Mouse (Mus musculus) CH12.LX (cell line): ENCODE measurements around the gene Slco1a4. TPM values are rescaled to one million over a fixed set of nuclear protein-coding genes. Genes with fewer than 3 reads are reported as not detected.
"Not testable (repeated sequence)": the region's sequence is repeated elsewhere in the genome, so short reads cannot be mapped to it uniquely, and the experiment has no call there.

Source experiments
- DNase-seq: peaks from one replicate; pipeline ENCODE4 v3.0.0-alpha.2; 2013; ENCODE audit errors: extremely low read depth
- H3K27ac ChIP-seq: 2 replicates; pipeline ENCODE4 v1.5.1; 2012; ENCODE audit warnings: low read depth, mild to moderate bottlenecking, control low read depth, moderate library complexity; ENCODE audit not compliant: insufficient read depth
- H3K27me3 ChIP-seq: replicated peaks from 2 replicates; pipeline ENCODE3; 2012; ENCODE audit warnings: inconsistent platforms
- H3K36me3 ChIP-seq, 2 experiments: replicated peaks in 1 of 2; 2 replicates each; pipeline versions ENCODE3 to v1.6.1; 2012; ENCODE audit warnings: inconsistent platforms in 1 of 2, low read length in 1 of 2, mild to moderate bottlenecking in 1 of 2, mixed read lengths in 1 of 2, moderate library complexity in 1 of 2; ENCODE audit not compliant: control insufficient read depth in 1 of 2, insufficient read depth in 1 of 2
- H3K4me1 ChIP-seq, 2 experiments: 2 replicates each; pipeline ENCODE4 v1.6.1; 2012; ENCODE audit warnings: inconsistent platforms in 1 of 2, moderate library complexity in 1 of 2; ENCODE audit not compliant: insufficient read depth in 2 of 2, control insufficient read depth in 1 of 2
- H3K4me2 ChIP-seq: 2 replicates; pipeline ENCODE4 v1.6.1; 2012; ENCODE audit warnings: low read depth, mild to moderate bottlenecking, control low read depth; ENCODE audit not compliant: poor library complexity, insufficient read depth, severe bottlenecking
- H3K4me3 ChIP-seq, 3 experiments: fragments of 150-350 bp in 1 of 3; sonication (generic) in 1 of 3; replicated peaks in 1 of 3; 2 replicates each; pipeline versions ENCODE3 to v1.5.1; 2011 to 2012; ENCODE audit warnings: low read depth in 2 of 3, low read length in 2 of 3, mild to moderate bottlenecking in 2 of 3, moderate library complexity in 2 of 3, control low read depth in 1 of 3, improper control_type of control experiment in 1 of 3, inconsistent platforms in 1 of 3, mixed read lengths in 1 of 3; ENCODE audit not compliant: poor library complexity in 1 of 3
- H3K79me2 ChIP-seq: replicated peaks from 2 replicates; pipeline ENCODE4 v1.6.1; 2012; ENCODE audit warnings: mild to moderate bottlenecking, moderate library complexity; ENCODE audit not compliant: control insufficient read depth, poor library complexity, insufficient read depth, severe bottlenecking; ENCODE audit errors: extremely low read depth
- H3K9ac ChIP-seq: 2 replicates; pipeline ENCODE4 v1.6.1; 2012; ENCODE audit warnings: low read depth, mild to moderate bottlenecking, control low read depth, moderate library complexity; ENCODE audit not compliant: insufficient read depth
- H3K9me3 ChIP-seq: replicated peaks from 2 replicates; pipeline ENCODE3; 2012; ENCODE audit warnings: low read length, inconsistent platforms, mixed read lengths
- CHD1 ChIP-seq: IDR thresholded peaks from 2 replicates; pipeline ENCODE4 v1.6.1; 2012; ENCODE audit warnings: low read depth, low read length, improper control_type of control experiment, inconsistent platforms
- CTCF ChIP-seq, 2 experiments: IDR thresholded peaks in 1 of 2; conservative IDR thresholded peaks in 1 of 2; 2 replicates each; pipeline ENCODE4 v1.5.1; 2011 to 2012; ENCODE audit warnings: low read depth in 2 of 2, low read length in 2 of 2, improper control_type of control experiment in 1 of 2, inconsistent platforms in 1 of 2, mild to moderate bottlenecking in 1 of 2, moderate library complexity in 1 of 2
- EP300 ChIP-seq: IDR thresholded peaks from 2 replicates; pipeline ENCODE4 v1.6.1; 2011; ENCODE audit warnings: low read length, improper control_type of control experiment
- IRF4 ChIP-seq: IDR thresholded peaks from 2 replicates; pipeline ENCODE4 v1.6.1; 2014; ENCODE audit warnings: low read depth, mild to moderate bottlenecking, inconsistent platforms, low read length, improper control_type of control experiment
- JUN ChIP-seq: IDR thresholded peaks from 2 replicates; pipeline ENCODE4 v1.6.1; 2011; ENCODE audit warnings: low read depth, mild to moderate bottlenecking, low read length, improper control_type of control experiment, moderate library complexity; ENCODE audit not compliant: insufficient read depth
- MXI1 ChIP-seq: IDR thresholded peaks from 2 replicates; pipeline ENCODE4 v1.6.1; 2011; ENCODE audit warnings: mild to moderate bottlenecking, low read depth, low read length, improper control_type of control experiment
- NELFE ChIP-seq: IDR thresholded peaks from 2 replicates; pipeline ENCODE4 v1.6.1; 2011; ENCODE audit warnings: low read depth, low read length, improper control_type of control experiment
- NRF1 ChIP-seq: IDR thresholded peaks from 2 replicates; pipeline ENCODE4 v1.6.1; 2014; ENCODE audit warnings: low read depth, mild to moderate bottlenecking, inconsistent platforms, low read length, improper control_type of control experiment, moderate library complexity
- POLR2A ChIP-seq: IDR thresholded peaks from 2 replicates; pipeline ENCODE4 v1.6.1; 2011; ENCODE audit warnings: low read depth, mild to moderate bottlenecking, improper control_type of control experiment, low read length
- POLR2AphosphoS2 ChIP-seq: IDR thresholded peaks from 2 replicates; pipeline ENCODE4 v1.6.1; 2011; ENCODE audit warnings: low read depth, low read length, improper control_type of control experiment
- RAD21 ChIP-seq: IDR thresholded peaks from 2 replicates; pipeline ENCODE4 v1.6.1; 2011; ENCODE audit warnings: low read depth, mild to moderate bottlenecking, low read length, improper control_type of control experiment, moderate library complexity
- SMC3 ChIP-seq: IDR thresholded peaks from 2 replicates; pipeline ENCODE4 v1.6.1; 2011; ENCODE audit warnings: low read depth, low read length, improper control_type of control experiment
- TCF12 ChIP-seq: IDR thresholded peaks from 2 replicates; pipeline ENCODE4 v1.6.1; 2014; ENCODE audit warnings: low read depth, mild to moderate bottlenecking, inconsistent platforms, low read length, improper control_type of control experiment
- UBTF ChIP-seq: IDR thresholded peaks from 2 replicates; pipeline ENCODE4 v1.6.1; 2012; ENCODE audit warnings: low read depth, mild to moderate bottlenecking, inconsistent platforms, low read length, improper control_type of control experiment, moderate library complexity
- USF1 ChIP-seq: IDR thresholded peaks from 2 replicates; pipeline ENCODE4 v1.6.1; 2014; ENCODE audit warnings: low read depth, mild to moderate bottlenecking, inconsistent platforms, low read length, improper control_type of control experiment
- USF2 ChIP-seq: conservative IDR thresholded peaks from 2 replicates; pipeline ENCODE4 v1.6.1; 2011; ENCODE audit warnings: low read depth, low read length, improper control_type of control experiment
- ZC3H11A ChIP-seq: IDR thresholded peaks from 2 replicates; pipeline ENCODE4 v1.6.1; 2012; ENCODE audit warnings: low read depth, mild to moderate bottlenecking, inconsistent platforms, low read length, improper control_type of control experiment
- ZMIZ1 ChIP-seq: IDR thresholded peaks from 2 replicates; pipeline ENCODE4 v1.6.1; 2012; ENCODE audit warnings: low read depth, mild to moderate bottlenecking, inconsistent platforms, low read length, improper control_type of control experiment
- dilution Hi-C: fragments of 300-500 bp; cut with MboI; formaldehyde crosslinking; loops from 2 replicates; pipeline ENCODE4 v1.14.3; 2020; ENCODE audit warnings: low sequenced_read_pairs; ENCODE audit not compliant: extremely low pct_unique_long_range_greater_than_20kb, extremely low pct_ligation_motif_present
- in situ Hi-C: fragments of 300-500 bp; cut with MboI; formaldehyde crosslinking; loops from 3 replicates; pipeline ENCODE4 v1.14.3; 2019; ENCODE audit warnings: low sequenced_read_pairs, low pct_ligation_motif_present, low pct_unique_long_range_greater_than_20kb, mixed read lengths
- polyA plus RNA-seq: library from polyadenylated mRNA; unstranded; fragments of >175 nt; gene quantifications from 2 replicates; pipeline ENCODE4 v1.2.1, GENCODE M21; 2012; ENCODE audit warnings: low read depth; ENCODE audit not compliant: insufficient read length
- total RNA-seq, 2 experiments: library from RNA; depleted of rRNA; stranded (reverse); fragments of 300-350 nt in 1 of 2; fragments of >200 nt in 1 of 2; gene quantifications; 2 replicates each; pipeline ENCODE4 v1.2.3; 2012 to 2014

The Slco1a4 gene
- total and polyA plus RNA-seq, 3 experiments: not detected

DNA sequence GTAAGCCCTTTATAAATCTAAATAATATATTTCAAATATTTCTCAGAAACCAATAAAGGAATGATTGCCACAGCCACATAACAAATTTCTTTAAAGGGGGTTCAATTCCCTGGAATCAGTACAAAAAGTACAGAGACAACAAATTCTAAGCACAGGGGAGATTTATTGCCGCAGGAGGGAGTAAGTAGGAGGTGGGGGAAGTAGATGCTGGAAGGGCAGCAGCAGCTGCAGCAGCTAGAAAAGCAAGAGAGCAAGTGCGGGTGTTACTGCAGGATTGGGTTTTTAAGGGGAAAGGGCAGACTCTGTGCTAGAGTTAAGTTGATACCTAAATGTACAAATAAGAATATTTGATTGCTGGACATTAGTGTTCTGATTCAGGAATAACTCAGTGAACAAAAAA is 33.7 kb upstream of the Slco1a4 start:
- H3K79me2 ChIP-seq: no peaks in the 10 kb centered on the region
- peaks cover 26% of the 10 kb centered on the region for H3K9me3 ChIP-seq
- dilution Hi-C loops: no loop called here
- H3K36me3 ChIP-seq: no peaks in the 10 kb centered on the region
- H3K27ac ChIP-seq: no peak overlapping the region
- H3K4me1 ChIP-seq: no peaks in the 10 kb centered on the region
- H3K4me2 ChIP-seq: no peak overlapping the region
- H3K9ac ChIP-seq: no peak overlapping the region
- H3K4me3 ChIP-seq: no peak overlapping the region
- TF ChIP-seq SMC3 (no peak), NRF1 (no peak), JUN (no peak), MXI1 (no peak)
- in situ Hi-C loops: no loop called here
- H3K27me3 ChIP-seq: no peaks in the 10 kb centered on the region
- no peak for DNase-seq

DNA sequence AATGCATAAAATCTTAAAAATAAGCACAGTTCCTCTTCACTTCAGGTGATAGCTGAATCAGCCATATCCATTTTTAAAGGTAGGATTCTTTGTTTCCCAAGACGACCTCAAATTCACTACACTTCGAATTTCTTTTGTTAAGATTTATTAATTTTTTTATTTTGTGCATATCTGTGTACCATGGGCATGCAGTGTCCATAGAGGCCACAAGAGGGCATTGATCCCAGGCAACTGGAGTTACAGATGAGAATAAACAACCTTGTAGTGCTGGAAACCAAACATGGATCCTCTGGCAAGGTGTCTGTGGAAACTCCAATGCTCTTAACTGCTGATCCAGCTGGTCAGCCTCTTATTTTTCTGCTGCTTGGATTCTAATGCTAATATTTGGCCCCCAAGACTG is 32.2 kb upstream of the Slco1a4 start:
- H3K9ac ChIP-seq: no peak overlapping the region
- no peaks in the 10 kb centered on the region for H3K79me2 ChIP-seq
- no peaks in the 10 kb centered on the region for H3K36me3 ChIP-seq
- no peaks in the 10 kb centered on the region for H3K4me1 ChIP-seq
- H3K4me2 ChIP-seq: no peak overlapping the region
- no peaks in the 10 kb centered on the region for H3K27me3 ChIP-seq
- peaks cover 20% of the 10 kb centered on the region for H3K9me3 ChIP-seq
- no peak overlapping the region for H3K27ac ChIP-seq
- no peak for DNase-seq
- TF ChIP-seq CTCF (conservative IDR thresholded peaks at IDR 0.05 in 1 of 2, IDR thresholded peaks at IDR 0.05 in 1 of 2; ENCODE audit: low read depth in 2 of 2, low read length in 2 of 2): no peak
- TF ChIP-seq POLR2AphosphoS2: no peak
- TF ChIP-seq ZC3H11A: no peak
- no peak for TF ChIP-seq CHD1
- no peak for TF ChIP-seq USF2
- no peak for TF ChIP-seq UBTF
- TF ChIP-seq EP300: no peak
- no peak for TF ChIP-seq POLR2A
- no peak for TF ChIP-seq USF1
- no peak overlapping the region for H3K4me3 ChIP-seq
- dilution Hi-C loops: no loop called here
- in situ Hi-C loops: no loop called here

DNA sequence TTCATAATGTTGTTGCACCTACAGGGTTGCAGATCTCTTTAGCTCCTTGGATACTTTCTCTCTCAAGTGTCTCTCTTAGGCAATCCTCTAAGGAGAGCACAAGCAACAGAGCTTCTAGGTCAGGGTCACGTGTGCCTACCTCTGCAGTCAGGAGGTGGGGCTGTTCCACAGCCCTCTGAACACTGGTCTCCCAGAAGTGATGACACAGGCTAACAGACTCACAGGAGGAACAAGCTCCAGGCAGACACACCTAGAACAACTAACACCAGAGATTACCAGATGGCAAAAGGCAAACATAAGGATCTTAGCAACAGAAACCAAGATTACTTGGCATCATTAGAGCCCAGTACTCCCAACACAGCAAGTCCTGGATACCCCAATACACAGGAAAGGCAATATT is 26.6 kb upstream of the Slco1a4 start:
- Histone ChIP-seq H3K27me3 (no peaks in the 10 kb centered on the region), H3K4me2 (no peak overlapping the region), H3K4me3 (no peak overlapping the region), H3K79me2 (no peaks in the 10 kb centered on the region), H3K9me3 (peaks cover 12% of the 10 kb centered on the region), H3K4me1 (no peaks in the 10 kb centered on the region), H3K36me3 (no peaks in the 10 kb centered on the region), H3K27ac (no peak overlapping the region), H3K9ac (no peak overlapping the region)
- no peak for DNase-seq
- TF ChIP-seq MXI1 (no peak), ZMIZ1 (no peak), JUN (no peak), NELFE (no peak), TCF12 (no peak), IRF4 (no peak), RAD21 (no peak), ZC3H11A (no peak)
- in situ Hi-C loops (no loop called here), dilution Hi-C loops (no loop called here)

DNA sequence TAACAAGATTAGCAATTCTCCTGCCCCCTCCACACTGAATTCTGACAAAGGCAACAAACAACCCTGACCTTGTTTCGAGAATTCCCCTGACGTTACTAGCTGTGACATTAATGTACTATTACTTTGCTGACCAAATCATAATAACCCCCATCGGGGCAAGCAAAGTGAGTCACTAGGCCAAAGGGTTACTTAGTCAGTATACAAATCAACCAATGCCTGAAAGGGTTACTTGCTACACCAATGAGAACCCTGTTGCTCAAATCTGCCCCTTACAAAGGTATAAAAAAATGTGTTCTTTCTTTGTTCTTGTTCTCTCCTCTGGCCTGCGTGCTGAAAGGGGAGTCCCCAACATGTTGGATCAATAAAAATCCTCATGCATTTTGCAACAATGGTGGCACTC is 19.7 kb upstream of the Slco1a4 start:
- H3K4me2 ChIP-seq, dilution Hi-C loops: not testable (repeated sequence)

More for the DNA sequence above, 19.7 kb upstream of the Slco1a4 start:
- H3K4me1 ChIP-seq, H3K79me2 ChIP-seq, H3K9ac ChIP-seq, H3K27me3 ChIP-seq, in situ Hi-C loops, H3K27ac ChIP-seq, H3K4me3 ChIP-seq, H3K36me3 ChIP-seq, DNase-seq: not testable (repeated sequence)
- peaks cover 46% of the 10 kb centered on the region for H3K9me3 ChIP-seq
